Mouse (Mus musculus) ES-Bruce4 (cell line): ENCODE measurements at regions not wholly inside any gene's neighbourhood (a gene's known extent, or its start where the extent isn't known, plus 50 kb on each side); places are given as distances from the start of the nearest gene placed in this dataset.

ENCODE experiments used
- CTCF ChIP-seq: IDR thresholded peaks from one replicate; pipeline ENCODE4 v1.8.1; 2011; ENCODE audit warnings: low read depth, low read length
- POLR2A ChIP-seq: IDR thresholded peaks from one replicate; pipeline ENCODE4 v1.8.1; 2011; ENCODE audit warnings: low read length; ENCODE audit not compliant: insufficient read depth

DNA sequence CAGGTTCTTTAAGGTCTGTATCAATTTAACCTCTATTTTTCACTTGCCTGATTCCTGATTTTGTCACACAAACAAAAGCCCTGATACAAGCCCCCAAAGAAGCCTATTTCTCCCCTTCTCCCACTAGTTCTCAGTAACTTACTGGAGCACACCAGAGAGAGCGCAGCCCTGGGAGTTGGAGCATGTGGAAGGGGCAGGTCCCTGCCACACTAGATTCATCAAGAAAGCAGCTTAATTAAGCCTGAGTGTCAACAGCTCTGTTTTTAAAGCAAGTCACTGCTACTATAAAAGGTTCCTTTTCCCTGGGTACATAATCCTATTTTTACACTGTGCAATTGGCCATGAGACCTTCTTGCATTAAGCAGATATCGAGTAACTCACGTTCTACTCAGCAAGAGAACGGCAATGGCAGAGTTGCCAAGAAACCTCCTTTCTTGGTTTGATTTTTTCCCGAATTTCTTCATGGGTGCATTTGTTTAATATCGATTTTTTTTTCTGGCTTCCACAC is 166.2 kb downstream of the Emx2 start:
- no peak for TF ChIP-seq POLR2A
- TF ChIP-seq CTCF, result no peak
